9 mouse cellular contexts compared by ENCODE assay signal in genomic region chr4:119937876-119938275, GRCm38 (mm10).
DNase-seq lines count a peak whose midpoint lies in the region; ATAC-seq and TF ChIP-seq lines count a peak whose summit lies in the region.
"Had no signal": no experiment of that assay in that cellular context is flagged by ENCODE, and none has a peak within 500 bp of the region (broad histone marks: within the 10 kb centered on the region; RNA-seq: fewer than 3 reads in every experiment).

No protein-coding gene starts in this region.

- H3K4me3 ChIP-seq in lung, embryonic 14.5 days (ENCODE audit: low read depth, low read length): no peak overlapping the region
- no peak overlapping the region for H3K4me3 ChIP-seq in lung, adult 2 months (replicated peaks; ENCODE audit: extremely low read depth, low read depth, low read length)
- H3K4me3 ChIP-seq in olfactory bulb, adult 2 months (ENCODE audit: insufficient read depth, low read depth, low read length): no peak overlapping the region

- no peak for TF ChIP-seq POLR2A in lung, adult 2 months (IDR thresholded peaks at IDR 0.05; ENCODE audit: borderline replicate concordance, extremely low read depth, low read depth, low read length)
- no peak for TF ChIP-seq POLR2A in olfactory bulb, adult 2 months (IDR thresholded peaks at IDR 0.05; ENCODE audit: insufficient read depth, low read depth, low read length)

- H3K36me3 ChIP-seq in lung, embryonic 14.5 days (ENCODE audit: insufficient read depth): no peaks in the 10 kb centered on the region
- H3K36me3 ChIP-seq: G1E had no signal

- no peak overlapping the region; the same call in 1 of the 2 replicates for H3K9ac ChIP-seq in lung, embryonic 14.5 days

- peak; percentile 61 for DNase-seq in lung, embryonic 14.5 days
- no peak for DNase-seq in lung, adult 2 months
- DNase-seq in cerebellum, postnatal 4 days (ENCODE audit: low spot score in 2 of 2): peak; percentile 64 to 85
- DNase-seq in heart, postnatal 4 days: peak; percentile 82
- DNase-seq in layer of hippocampus, adult 8-10 months (ENCODE audit: low spot score in 2 of 2): peak; percentile 83 to 93
- no peak for DNase-seq in thymus, postnatal 14 days
- no peak for DNase-seq in embryo, embryonic 9.5 days (ENCODE audit: extremely low spot score)

- 48% methylated on average over 7 of the region's 7 CpGs for WGBS in lung, embryonic 14.5 days
- 26% methylated on average over 7 of the region's 7 CpGs for WGBS in lung, adult 2 months
- 46% methylated on average over 7 of the region's 7 CpGs for WGBS in olfactory bulb, adult 2 months

- H3K4me1 ChIP-seq in lung, embryonic 14.5 days (ENCODE audit: insufficient read depth): peaks cover 7% of the 10 kb centered on the region; the same call in 1 of the 2 replicates
- H3K4me1 ChIP-seq in lung, adult 2 months (ENCODE audit: control insufficient read depth, insufficient read depth, low read length): no peaks in the 10 kb centered on the region; the same call in 1 of the 2 replicates
- H3K4me1 ChIP-seq in olfactory bulb, adult 2 months (ENCODE audit: control insufficient read depth, insufficient read depth, low read length): peaks cover 40% of the 10 kb centered on the region

- H3K9me3 ChIP-seq in lung, embryonic 14.5 days (ENCODE audit: low read depth, low read length): no peaks in the 10 kb centered on the region

- no peak for ATAC-seq in lung, embryonic 14.5 days (ENCODE audit: insufficient read depth)

- 0 out of 2 replicates have a peak overlapping the region, but pooled peaks have one; percentile 12 for H3K27ac ChIP-seq in lung, embryonic 14.5 days (ENCODE audit: low read depth)
- H3K27ac ChIP-seq in olfactory bulb, adult 2 months (ENCODE audit: insufficient read depth, low read depth, low read length): peak overlapping the region; percentile 30; the same call in 1 of the 2 replicates

- no peak for TF ChIP-seq CTCF in lung, embryonic 14.5 days (IDR thresholded peaks at IDR 0.05; ENCODE audit: low read depth)
- no peak for TF ChIP-seq CTCF in lung, adult 2 months (IDR thresholded peaks at IDR 0.05; ENCODE audit: insufficient read depth, low read length)
- no peak for TF ChIP-seq CTCF in olfactory bulb, adult 2 months (IDR thresholded peaks at IDR 0.05; ENCODE audit: insufficient read depth, low read depth, low read length)

- no peaks in the 10 kb centered on the region for H3K27me3 ChIP-seq in lung, embryonic 14.5 days (ENCODE audit: insufficient read depth, low read length)

- no peak overlapping the region for H3K4me2 ChIP-seq in lung, embryonic 14.5 days

Comparison
In these comparisons a context has a peak if more than half of its experiments do, and no peak if none do; other contexts are left out.
1. DNase-seq: peak in lung, embryonic 14.5 days (single experiment), cerebellum, postnatal 4 days (2 of 2), heart, postnatal 4 days (single experiment) and layer of hippocampus, adult 8-10 months (2 of 2); none in lung, adult 2 months (single experiment), thymus, postnatal 14 days (single experiment) and embryo, embryonic 9.5 days (single experiment).